Mouse (Mus musculus) gastrocnemius, adult 8-10 months (tissue): ENCODE data around the gene Tmcc2. TPM values are rescaled to one million over a fixed set of nuclear protein-coding genes. Genes with fewer than 3 reads are reported as not detected.

Experiments
- DNase-seq, 2 experiments: peaks; one replicate each; pipeline ENCODE4 v3.0.0; 2022; ENCODE audit warnings: low spot score in 2 of 2
- total RNA-seq, 4 experiments: library from RNA; stranded (reverse); gene quantifications; 2 replicates each; pipeline ENCODE4 v1.2.4; 2022

Gene Tmcc2
- total RNA-seq, 4 experiments from 2014 or later = 38.8 to 60.0 (median 49.4) TPM

- DNase-seq = peak; percentile 50 to 79
Observed at GRCm38 (mm10) chr1:132391580-132392022, 520 bp upstream of the Tmcc2 start.

- DNase-seq = peak; percentile 62 to 79
Observed at GRCm38 (mm10) chr1:132389886-132390585, 1.0 kb downstream of the Tmcc2 start.

DNA sequence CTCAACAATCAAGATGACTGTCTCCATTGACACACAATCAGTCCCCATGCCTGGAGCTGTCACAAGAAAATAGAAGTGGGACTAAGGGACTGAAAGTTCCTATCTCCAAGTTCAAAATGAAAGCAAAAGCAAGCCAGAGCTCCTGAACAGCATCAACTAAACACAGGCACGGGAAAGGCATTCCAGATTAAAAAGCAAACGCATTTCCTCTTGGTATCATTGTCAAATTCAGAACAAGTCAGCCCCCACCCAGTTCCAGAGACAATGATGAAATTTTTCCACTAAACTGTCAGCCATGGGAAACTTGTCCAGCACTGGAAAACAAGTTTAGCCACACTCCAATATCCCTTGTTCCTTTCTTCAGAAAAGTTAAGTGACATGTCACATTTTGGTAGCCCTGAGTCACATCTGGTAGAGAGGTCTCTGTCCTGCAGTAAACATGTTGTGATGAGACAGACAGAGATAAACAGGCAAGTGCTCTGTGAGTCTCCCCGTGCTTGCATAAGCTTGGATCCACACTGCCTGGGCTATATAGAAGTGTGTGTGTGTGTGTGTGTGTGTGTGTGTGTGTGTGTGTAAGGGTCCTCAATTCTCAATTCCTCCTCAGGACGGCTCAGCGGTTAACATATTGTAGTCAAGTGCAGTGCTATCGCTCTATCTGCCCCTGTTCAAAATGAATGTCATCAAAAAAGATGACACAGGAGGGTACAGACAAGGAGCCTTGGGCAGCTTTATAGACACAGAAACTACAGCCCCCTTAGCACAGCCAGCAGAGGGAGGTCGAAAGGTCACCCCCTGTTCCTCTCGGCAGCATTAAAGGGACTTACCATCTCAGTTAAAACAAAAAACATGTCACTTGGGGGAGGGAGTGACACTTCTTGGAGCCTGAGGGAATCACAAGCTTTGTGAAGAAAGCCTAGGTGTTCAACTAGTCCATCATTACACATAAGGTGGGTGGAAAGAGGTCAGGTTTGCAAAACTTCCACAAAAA lies 2.0 kb downstream of the Tmcc2 start:
- no peak for DNase-seq

DNA sequence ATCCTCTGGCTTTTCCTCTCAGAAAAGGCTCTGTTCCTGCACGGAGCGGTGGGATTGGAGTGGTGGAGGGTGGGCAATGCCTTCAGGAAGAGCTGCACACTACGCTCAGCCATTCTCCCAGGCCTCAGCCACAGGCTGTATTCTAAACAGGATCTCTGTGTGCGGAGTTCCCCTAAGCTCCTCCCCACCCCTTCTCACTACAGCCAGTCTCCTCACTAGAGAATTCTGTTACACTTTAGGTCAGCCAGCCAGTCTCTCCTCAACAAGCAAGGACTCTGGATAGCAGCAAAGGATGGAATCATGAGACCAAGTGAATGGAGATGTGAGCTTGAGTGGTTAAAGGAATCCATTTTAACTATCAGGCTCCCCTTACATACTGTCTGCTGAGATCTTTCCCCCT lies 3.1 kb downstream of the Tmcc2 start:
- no peak for DNase-seq

DNA sequence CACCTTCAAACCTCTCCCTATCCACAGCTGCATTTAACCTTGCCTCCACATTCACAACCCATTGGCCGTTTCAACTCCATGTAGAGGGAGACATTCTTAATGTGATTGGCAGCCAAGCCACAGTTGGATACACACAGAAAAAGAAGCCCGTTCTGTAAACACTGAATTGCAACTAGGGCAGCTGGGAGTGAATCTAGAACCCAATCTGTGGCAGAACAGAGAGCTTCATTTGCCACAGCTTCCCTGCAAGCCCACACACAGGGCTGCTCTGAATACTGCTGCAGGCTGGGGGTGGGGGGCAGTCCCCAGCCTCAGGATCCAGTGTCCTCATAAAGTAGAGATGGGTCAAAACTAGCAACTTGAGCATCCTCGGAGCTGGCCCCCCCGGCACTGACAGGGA lies 4.8 kb downstream of the Tmcc2 start:
- no peak for DNase-seq

DNA sequence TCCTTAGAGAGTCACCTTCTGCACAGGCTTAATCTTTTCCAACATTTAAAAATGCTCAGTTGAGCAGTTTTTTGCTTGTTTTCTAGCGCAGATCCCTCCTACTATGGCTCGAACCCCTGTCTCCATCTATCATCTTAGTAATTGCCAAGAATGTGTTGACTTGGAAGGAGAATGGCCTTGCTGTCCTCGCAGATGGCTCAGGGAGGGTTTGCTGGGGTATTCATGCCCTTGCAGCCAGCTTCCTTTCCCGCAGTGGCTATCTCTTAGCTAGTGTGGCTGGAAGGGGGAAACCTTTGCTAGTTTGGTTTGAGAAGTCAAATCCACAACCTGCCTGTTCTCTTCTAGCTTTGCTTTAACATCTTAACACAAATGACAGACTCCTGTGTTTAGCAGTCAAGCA lies 5.4 kb downstream of the Tmcc2 start:
- DNase-seq = no peak

GRCm38 (mm10) chr1:132385266-132385665 lies 5.8 kb downstream of the Tmcc2 start:
- no peak for DNase-seq

- DNase-seq = peak in 1 of 2 experiments; percentile 37
Observed at GRCm38 (mm10) chr1:132384001-132384554, 7.0 kb downstream of the Tmcc2 start.

DNA sequence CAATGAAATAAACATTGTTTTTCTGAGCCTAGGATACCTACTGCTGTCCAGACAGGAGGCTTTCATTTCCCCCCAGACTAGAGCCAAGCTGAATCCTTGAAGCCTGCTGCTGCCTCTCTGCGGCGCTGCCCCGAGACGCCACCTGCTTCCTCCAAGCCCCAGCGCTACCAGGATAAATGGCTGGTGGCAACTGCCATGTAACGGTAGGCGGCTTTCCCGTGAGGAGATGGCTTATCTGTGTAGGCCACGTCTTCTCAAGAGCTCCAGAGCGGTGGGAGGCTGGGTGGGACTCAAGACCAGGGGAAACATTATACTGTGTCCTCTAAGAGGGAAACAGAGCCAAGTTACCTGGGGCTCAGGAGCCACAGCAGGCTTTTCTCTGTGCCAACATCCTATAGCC lies 9.2 kb downstream of the Tmcc2 start:
- no peak for DNase-seq

DNA sequence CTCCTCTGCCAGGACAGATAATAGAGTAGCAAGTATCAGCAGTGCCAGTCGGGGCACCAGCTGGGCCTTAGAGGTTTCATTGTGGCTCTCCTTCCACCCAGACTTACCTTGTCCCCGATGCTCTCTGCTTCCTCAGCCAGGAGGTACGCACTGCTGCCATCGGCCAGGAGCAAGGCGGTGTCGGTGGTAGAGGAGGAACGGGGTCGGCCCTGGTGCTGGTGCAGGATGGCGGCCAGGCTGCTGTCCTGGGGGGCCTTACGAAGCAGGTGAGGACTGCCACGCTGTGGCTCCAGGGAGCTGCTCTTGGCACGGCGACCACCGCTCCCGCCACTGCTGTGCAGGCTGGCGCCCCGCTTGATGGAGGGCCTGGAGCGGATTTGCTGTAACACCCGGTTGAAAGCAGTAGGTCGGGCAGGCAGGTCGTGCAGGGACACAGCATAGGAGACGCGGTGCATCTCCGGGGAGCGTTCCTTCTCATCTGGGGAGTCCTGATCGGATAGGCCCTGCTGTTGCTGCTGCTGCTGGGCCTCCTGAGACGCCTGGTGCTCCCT lies 10.5 kb downstream of the Tmcc2 start:
- DNase-seq = no peak

GRCm38 (mm10) chr1:132377811-132378210 lies 13.3 kb downstream of the Tmcc2 start:
- DNase-seq = no peak

GRCm38 (mm10) chr1:132377055-132377365 lies 14.1 kb downstream of the Tmcc2 start:
- no peak for DNase-seq

- no peak for DNase-seq
Observed at GRCm38 (mm10) chr1:132376211-132377054, 14.6 kb downstream of the Tmcc2 start.

GRCm38 (mm10) chr1:132375256-132375655 lies 15.8 kb downstream of the Tmcc2 start:
- no peak for DNase-seq

- no peak for DNase-seq
Observed at GRCm38 (mm10) chr1:132374873-132375244, 16.2 kb downstream of the Tmcc2 start.

DNA sequence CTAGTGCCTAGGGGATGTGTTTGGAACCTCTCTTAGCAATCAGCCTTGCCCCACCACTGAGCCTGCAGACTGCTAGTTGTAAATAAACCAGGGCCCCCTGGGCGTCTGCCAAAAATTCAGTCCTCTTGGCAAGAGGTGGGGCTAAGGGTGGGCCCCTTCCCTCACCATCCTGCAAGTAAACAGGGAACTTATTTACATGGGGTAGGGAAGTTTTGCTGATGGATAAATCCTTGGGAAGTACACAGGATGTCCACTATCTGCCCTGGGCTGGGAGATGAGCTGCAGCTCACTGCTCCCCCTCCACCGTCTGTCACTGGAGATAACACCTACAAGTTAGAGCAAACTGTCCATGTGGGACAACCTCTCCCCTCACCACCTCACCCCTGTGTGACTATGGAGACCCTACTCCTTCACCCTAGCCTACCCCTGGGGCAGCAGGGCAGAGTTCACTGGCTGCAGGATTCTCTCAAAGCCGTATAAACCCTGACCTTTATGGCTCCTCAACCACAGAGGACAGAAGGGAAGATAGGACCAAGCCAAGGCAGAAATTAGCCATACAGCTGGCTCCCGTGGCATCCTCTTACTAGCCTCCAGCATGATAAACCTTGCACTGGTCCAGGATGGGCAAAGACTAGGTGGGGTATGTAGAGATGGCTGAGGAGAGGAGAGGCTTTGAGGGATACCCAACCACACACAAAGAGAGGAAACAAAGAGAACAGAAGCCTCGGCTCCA lies 16.8 kb downstream of the Tmcc2 start:
- DNase-seq = no peak

DNA sequence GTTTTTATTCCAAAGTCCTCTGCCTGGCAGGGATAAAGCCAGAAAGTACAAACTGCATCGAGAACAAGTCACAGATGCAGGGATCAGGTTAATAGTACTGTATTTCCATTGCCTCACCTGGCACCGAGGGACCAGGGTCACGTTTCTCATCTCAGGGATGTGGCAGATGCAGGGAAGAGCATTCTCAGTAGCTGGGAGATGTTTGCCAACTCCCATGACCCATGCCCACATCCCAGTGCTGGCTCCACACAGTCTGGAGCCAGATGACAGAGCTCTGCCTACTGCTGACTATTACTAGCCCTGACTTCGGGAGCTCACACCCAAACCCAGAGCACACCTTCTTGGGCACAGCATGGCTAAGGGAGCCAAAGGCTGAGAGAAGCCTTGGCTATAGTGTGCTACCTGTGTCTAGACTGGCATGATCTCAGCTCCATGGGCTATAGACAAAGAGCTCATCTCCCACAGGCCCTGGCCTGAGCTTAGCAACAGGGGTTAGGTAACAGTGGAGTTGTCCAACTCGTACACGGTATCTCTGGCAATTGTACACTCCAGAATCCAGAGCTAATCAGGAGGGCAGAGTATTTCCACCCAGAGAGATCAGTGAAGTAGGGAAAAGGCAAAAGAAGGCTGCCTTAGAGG lies 18.1 kb downstream of the Tmcc2 start:
- DNase-seq = no peak

GRCm38 (mm10) chr1:132372354-132372753 lies 18.7 kb downstream of the Tmcc2 start:
- no peak for DNase-seq

DNA sequence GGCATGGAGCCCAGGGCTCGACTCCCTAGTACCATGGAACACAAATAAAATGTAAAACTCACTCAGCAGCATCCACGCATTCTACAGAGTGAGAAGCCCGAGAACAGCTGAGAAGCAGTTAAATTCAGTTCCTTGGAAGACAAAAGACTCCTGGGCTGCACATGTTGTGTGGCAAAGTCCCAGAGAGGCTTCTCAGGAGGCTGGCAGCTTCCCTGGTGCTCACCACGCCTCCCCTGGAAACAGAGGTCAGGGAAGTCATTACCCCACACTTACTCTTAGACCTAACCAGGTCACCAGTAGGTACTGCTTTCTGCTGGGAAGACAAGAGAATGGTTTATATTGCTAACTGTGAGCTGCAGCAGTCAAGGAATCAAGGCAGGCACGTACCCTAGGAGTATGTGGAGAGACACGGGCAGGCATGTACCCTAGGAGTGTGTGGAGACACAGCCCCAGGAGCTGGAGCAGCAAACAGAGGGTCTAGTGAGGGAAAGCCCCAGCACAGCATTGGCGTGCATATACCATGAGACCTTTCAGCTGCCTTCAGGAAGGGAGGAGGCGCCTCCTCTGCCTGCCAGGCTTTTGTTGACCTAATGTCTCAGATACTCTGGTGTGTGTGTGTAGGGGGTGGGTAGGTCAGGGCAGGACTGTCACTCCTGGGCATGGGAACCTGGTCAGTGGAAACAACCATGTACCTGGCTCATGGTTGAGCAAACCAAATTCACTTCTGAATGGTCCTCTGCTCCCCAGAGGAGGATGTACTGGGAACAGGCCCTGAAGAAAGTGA lies 19.6 kb downstream of the Tmcc2 start:
- no peak for DNase-seq
